Mouse (Mus musculus): ENCODE results near the gene Atcay. TPM values are rescaled to one million over a fixed set of nuclear protein-coding genes. Genes with fewer than 3 reads are reported as not detected.

The Atcay gene
- total RNA-seq, 2 experiments from 2014 or later = 195 to 206 TPM

DNA sequence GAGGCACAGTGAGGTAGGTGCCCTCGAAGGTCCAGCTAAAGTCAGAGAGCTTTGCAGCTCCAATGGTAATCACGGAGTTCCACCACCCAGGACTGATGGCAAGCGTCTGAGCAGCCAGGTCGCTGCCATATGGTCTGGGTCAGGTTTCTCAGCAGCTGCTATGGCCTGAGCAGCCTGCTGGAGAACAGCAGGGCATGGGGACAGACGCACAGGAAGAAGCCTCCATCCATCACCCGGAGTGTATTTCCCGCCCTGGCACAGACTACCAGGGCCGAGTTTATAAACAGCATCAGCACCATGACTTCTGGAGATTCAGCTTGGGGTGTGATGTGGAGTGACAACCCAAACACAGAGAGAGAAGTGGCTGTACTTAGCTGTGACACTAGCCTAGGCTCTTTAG lies 65.5 kb downstream of the Atcay start:
- intact Hi-C loops (cut with DNase I) = no loop called here
- no peak for DNase-seq

DNA sequence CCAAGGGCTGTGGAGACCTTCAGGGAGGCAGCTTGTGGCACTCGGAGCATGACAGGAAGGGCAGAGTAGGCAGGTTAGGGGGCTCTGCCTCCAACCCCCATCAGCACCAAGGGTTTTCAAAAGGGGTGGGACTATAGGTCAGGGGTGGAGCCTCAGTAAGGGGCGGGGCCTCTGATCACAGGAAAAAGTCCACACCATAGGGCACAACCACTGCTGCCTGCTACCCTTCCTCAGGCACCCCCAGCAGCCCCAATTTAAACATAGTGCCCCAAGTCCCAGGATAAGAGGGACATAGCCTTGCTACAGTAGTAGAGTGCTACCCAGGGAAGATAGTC lies 68.3 kb downstream of the Atcay start:
- DNase-seq = no peak
- intact Hi-C loops (cut with DNase I) = no loop called here

DNA sequence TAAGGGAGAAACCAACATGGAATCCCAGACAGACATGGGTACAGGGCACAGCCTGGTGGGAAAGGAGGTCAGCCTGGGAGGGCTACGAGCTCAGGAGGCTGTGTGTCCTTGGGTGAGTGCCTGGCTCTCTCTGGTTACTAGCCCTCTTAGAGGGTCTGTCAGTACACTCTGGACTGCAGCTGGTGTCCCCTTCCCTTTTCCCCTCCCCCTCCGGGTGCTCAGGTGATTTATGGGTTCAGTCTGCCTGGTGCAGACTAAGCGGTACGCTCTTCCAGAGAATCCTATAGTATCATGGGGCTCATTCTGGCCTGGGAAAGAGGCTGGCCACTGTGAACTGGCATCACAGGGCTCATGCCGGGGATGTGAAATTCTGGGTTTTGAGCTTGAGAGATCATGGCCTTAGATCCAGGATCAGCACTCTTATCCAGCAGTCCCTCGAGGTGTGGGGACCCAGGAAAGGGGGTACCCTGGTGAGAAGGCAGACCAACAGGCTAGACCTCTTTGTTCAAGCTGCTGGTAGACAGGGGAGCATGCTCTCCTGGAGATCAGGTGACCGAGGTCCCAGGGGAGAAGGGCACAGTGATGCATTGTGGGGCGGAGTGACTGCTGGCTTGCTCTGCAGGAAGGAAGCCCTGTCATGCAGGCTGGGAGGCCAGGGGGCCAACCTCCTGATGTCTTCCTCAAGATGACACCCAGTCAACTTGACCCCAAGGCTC lies 68.9 kb downstream of the Atcay start:
- intact Hi-C loops (cut with DNase I) = no loop called here
- no peak for DNase-seq

DNA sequence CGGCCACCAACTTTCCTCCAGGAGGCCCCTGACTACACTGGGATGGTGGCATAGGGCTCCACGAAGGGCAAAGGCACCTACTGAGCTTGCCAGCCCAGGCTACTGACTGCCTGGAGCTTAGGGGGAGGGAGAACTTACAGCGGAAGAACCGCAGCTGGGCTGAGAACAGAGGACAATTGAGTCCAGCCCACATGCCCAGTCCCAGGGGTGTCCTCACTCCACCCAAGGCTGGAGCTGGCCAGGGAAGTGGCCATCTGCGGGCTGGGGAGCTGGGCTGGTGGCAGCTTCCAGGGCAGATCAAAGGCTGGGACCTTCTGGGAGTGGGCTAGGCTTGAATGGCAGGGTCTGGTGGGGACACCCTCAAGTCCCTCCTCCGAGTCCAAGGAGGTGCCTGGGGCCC lies 75.9 kb downstream of the Atcay start:
- intact Hi-C loops (cut with DNase I) = no loop called here
- no peak for DNase-seq

Small RNA genes within 50 kb of the gene (microRNA-seq; reads per million reads assigned to microRNA genes)
- 30.1 reads per million, percentile 40 among the genes with 10 or more reads in this experiment for gene Mir3057

Other genes with a start within 250 kb of the Atcay start
- gene Gng7, start 215.9 kb downstream of the Atcay start, total RNA-seq (2021) = 100 to 1,000 TPM in 1 of 2 experiments, 10 to 100 TPM in 1; 96.7 to 106 TPM
- gene Diras1, start 205.2 kb downstream of the Atcay start, total RNA-seq (2021) = 100 to 1,000 TPM; 104 to 111 TPM
- gene Slc39a3, start 193.4 kb downstream of the Atcay start, total RNA-seq (2021) = 10 to 100 TPM; 57.8 to 59.8 TPM
- gene Sgta, start 170.7 kb downstream of the Atcay start, total RNA-seq (2021) = 100 to 1,000 TPM; 193 to 199 TPM
- 10 to 100 TPM; 53.6 to 56.5 TPM for gene Thop1, start 160.8 kb downstream of the Atcay start, total RNA-seq (2021)
- gene Creb3l3, start 132.0 kb downstream of the Atcay start, total RNA-seq (2021) = under 1 TPM; 0.22 to 0.60 TPM
- gene Map2k2, start 124.9 kb downstream of the Atcay start, total RNA-seq (2021) = 100 to 1,000 TPM; 153 to 167 TPM
- 10 to 100 TPM; 23.3 to 24.7 TPM for gene Zbtb7a, start 95.6 kb downstream of the Atcay start, total RNA-seq (2021)
- gene Pias4, start 62.9 kb downstream of the Atcay start, total RNA-seq (2021) = 10 to 100 TPM; 29.6 to 30.4 TPM
- 1,000 to 10,000 TPM; 1,312 to 1,322 TPM for gene Eef2, start 54.2 kb downstream of the Atcay start, total RNA-seq (2021)
- gene Dapk3, start 47.8 kb downstream of the Atcay start, total RNA-seq (2021) = 10 to 100 TPM; 62.7 to 62.9 TPM
- not detected for gene 4930442H23Rik, start 47.0 kb downstream of the Atcay start, total RNA-seq (2021)
- gene Nmrk2, start 28.8 kb downstream of the Atcay start, total RNA-seq (2021) = under 1 TPM in 1 of 2 experiments, not detected in 1; 0.44 TPM
- gene Zfr2, start 2.3 kb upstream of the Atcay start, total RNA-seq (2021) = 10 to 100 TPM; 65.2 to 66.0 TPM
- gene Matk, start 22.1 kb upstream of the Atcay start, total RNA-seq (2021) = 100 to 1,000 TPM; 132 to 140 TPM
- gene Mrpl54, start 36.1 kb upstream of the Atcay start, total RNA-seq (2021) = 10 to 100 TPM; 41.9 to 50.6 TPM
- gene Apba3, start 36.1 kb upstream of the Atcay start, total RNA-seq (2021) = 10 to 100 TPM; 22.6 to 28.2 TPM
- 1 to 10 TPM; 5.4 to 6.1 TPM for gene Tjp3, start 60.7 kb upstream of the Atcay start, total RNA-seq (2021)
- gene Pip5k1c, start 62.1 kb upstream of the Atcay start, total RNA-seq (2021) = 100 to 1,000 TPM; 295 to 304 TPM
- gene Cactin, start 90.3 kb upstream of the Atcay start, total RNA-seq (2021) = 10 to 100 TPM; 26.5 to 26.9 TPM
- gene Tbxa2r, start 97.9 kb upstream of the Atcay start, total RNA-seq (2021) = 1 to 10 TPM; 1.6 to 2.0 TPM
- under 1 TPM; 0.12 to 0.28 TPM for gene Gipc3, start 112.4 kb upstream of the Atcay start, total RNA-seq (2021)
- gene Hmg20b, start 119.6 kb upstream of the Atcay start, total RNA-seq (2021) = 10 to 100 TPM; 23.5 to 26.8 TPM
- 10 to 100 TPM; 29.6 to 29.7 TPM for gene Mfsd12, start 126.7 kb upstream of the Atcay start, total RNA-seq (2021)
- gene 4930404N11Rik, start 135.0 kb upstream of the Atcay start, total RNA-seq (2021) = 1 to 10 TPM; 1.3 to 1.4 TPM
- gene Fzr1, start 147.7 kb upstream of the Atcay start, total RNA-seq (2021) = 100 to 1,000 TPM; 109 to 112 TPM
- 10 to 100 TPM; 58.8 to 61.5 TPM for gene Dohh, start 153.6 kb upstream of the Atcay start, total RNA-seq (2021)
- gene Gm48551, start 153.6 kb upstream of the Atcay start, total RNA-seq (2021) = 1 to 10 TPM; 3.7 to 4.4 TPM
- 1 to 10 TPM; 2.7 to 5.9 TPM for gene Gm48552, start 158.2 kb upstream of the Atcay start, total RNA-seq (2021)
- 1 to 10 TPM; 1.5 to 2.3 TPM for gene Smim24, start 162.2 kb upstream of the Atcay start, total RNA-seq (2021)
- 10 to 100 TPM; 29.5 to 31.1 TPM for gene Nfic, start 224.8 kb upstream of the Atcay start, total RNA-seq (2021)

Data from left cerebral cortex, postnatal 4 days (tissue).